20 mouse cellular contexts compared by ENCODE assay signal in the genomic region with DNA sequence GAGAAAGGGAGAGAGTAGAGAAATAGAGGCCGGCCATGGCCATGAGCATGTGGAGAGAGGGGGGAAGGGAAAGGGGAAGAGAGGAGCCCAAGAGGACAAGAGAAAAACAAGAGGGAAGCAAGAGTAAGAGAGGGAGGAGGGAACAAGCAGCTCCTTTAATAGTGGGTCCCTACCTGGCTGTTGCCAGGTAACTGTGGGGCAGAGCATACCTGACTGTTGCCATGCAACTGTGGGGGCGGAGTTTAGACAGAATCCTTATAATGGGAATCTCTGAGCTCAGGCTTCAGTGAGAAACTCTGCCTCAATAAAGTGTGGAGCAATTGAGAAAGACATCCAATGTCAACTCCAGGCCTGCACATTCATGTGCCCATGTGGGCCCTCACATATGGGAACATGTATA. TPM values are rescaled to one million over a fixed set of nuclear protein-coding genes. Genes with fewer than 3 reads are reported as not detected.
"Had no signal": no experiment of that assay in that cellular context is flagged by ENCODE, and none has a peak within 500 bp of the region (broad histone marks: within the 10 kb centered on the region; RNA-seq: fewer than 3 reads in every experiment).

No protein-coding gene starts in this region.

- H3K4me1 ChIP-seq: liver, embryonic 15.5 days; lung, embryonic 15.5 days; megakaryocyte, embryonic 14.5 days; midbrain, embryonic 13.5 days; midbrain, embryonic 15.5 days; neural tube, embryonic 12.5 days; stomach, embryonic 15.5 days had no signal

- H3K27ac ChIP-seq: liver, embryonic 15.5 days; lung, embryonic 15.5 days; macrophage; midbrain, embryonic 13.5 days; midbrain, embryonic 15.5 days; neural tube, embryonic 12.5 days; stomach, embryonic 15.5 days; stomach, postnatal 0 days had no signal

- H3K27me3 ChIP-seq: liver, embryonic 15.5 days; lung, embryonic 15.5 days; megakaryocyte, embryonic 14.5 days; midbrain, embryonic 13.5 days; midbrain, embryonic 15.5 days; neural tube, embryonic 12.5 days; stomach, embryonic 15.5 days had no signal

- H3K4me2 ChIP-seq: liver, embryonic 15.5 days; lung, embryonic 15.5 days; midbrain, embryonic 11.5 days; midbrain, embryonic 13.5 days; midbrain, embryonic 15.5 days; neural tube, embryonic 12.5 days; stomach, embryonic 15.5 days had no signal

- H3K9me3 ChIP-seq: liver, embryonic 15.5 days; lung, embryonic 15.5 days; midbrain, embryonic 13.5 days; midbrain, embryonic 15.5 days; neural tube, embryonic 12.5 days; stomach, embryonic 15.5 days had no signal

- H3K9ac ChIP-seq: liver, embryonic 15.5 days; liver, postnatal 0 days; lung, embryonic 15.5 days; midbrain, embryonic 13.5 days; midbrain, embryonic 15.5 days; neural tube, embryonic 12.5 days; stomach, embryonic 15.5 days had no signal

- H3K4me3 ChIP-seq: liver, embryonic 15.5 days; lung, embryonic 15.5 days; megakaryocyte, embryonic 14.5 days; midbrain, embryonic 13.5 days; midbrain, embryonic 15.5 days; neural tube, embryonic 12.5 days; stomach, embryonic 15.5 days had no signal

- DNase-seq: liver, postnatal 0 days; lung, adult 2 months; lung, postnatal 14 days; lung, postnatal 36 days; right cerebral cortex, postnatal 14 days; thymus, adult 2 months; thymus, postnatal 25 days; thymus, postnatal 4 days had no signal

- ATAC-seq: liver, postnatal 0 days; lung, postnatal 0 days; midbrain, embryonic 13.5 days; midbrain, embryonic 15.5 days had no signal

- H3K36me3 ChIP-seq: liver, embryonic 15.5 days; lung, embryonic 15.5 days; midbrain, embryonic 13.5 days; midbrain, embryonic 15.5 days; neural tube, embryonic 12.5 days; stomach, embryonic 15.5 days had no signal

RNA-seq across cellular contexts. Expression of gene Tmc1, which starts 38.9 kb away (rescaled TPM):
- total RNA-seq: megakaryocyte progenitor cell, adult 5-6 weeks had no signal
- polyA plus RNA-seq: liver, embryonic 15.5 days; liver, postnatal 0 days; lung, postnatal 0 days; macrophage; stomach, postnatal 0 days had no signal
